Mouse (Mus musculus) hindbrain, embryonic 11.5 days (tissue): ENCODE measurements around the gene Medag. TPM values are rescaled to one million over a fixed set of nuclear protein-coding genes. Genes with fewer than 3 reads are reported as not detected.

Experiments used
- ATAC-seq: fragments of 200-750 bp; cut with Nextera tagmentation; 2 replicates; pipeline ENCODE4 v1.8.0; 2017; ENCODE audit warnings: mild to moderate bottlenecking, moderate TSS enrichment, moderate library complexity; ENCODE audit not compliant: low FRiP score
- DNase-seq: peaks from one replicate; pipeline ENCODE4 v3.0.0-alpha.2; 2015; ENCODE audit warnings: low spot score
- H3K27ac ChIP-seq: fragments of 300-500 bp; sonication (generic); 2 replicates; pipeline ENCODE4 v1.5.1; 2014; ENCODE audit warnings: mild to moderate bottlenecking, low read depth, low read length
- H3K27me3 ChIP-seq: fragments of 300-500 bp; sonication (generic); 2 replicates; pipeline ENCODE4 v1.6.1; 2014; ENCODE audit warnings: mild to moderate bottlenecking, low read length, moderate library complexity, mixed read lengths; ENCODE audit not compliant: control insufficient read depth, insufficient read depth
- H3K36me3 ChIP-seq: fragments of 300-500 bp; sonication (generic); 2 replicates; pipeline ENCODE4 v1.6.1; 2014; ENCODE audit warnings: mild to moderate bottlenecking, low read length, moderate library complexity, mixed read lengths; ENCODE audit not compliant: control insufficient read depth, insufficient read depth
- H3K4me1 ChIP-seq: fragments of 300-500 bp; sonication (generic); replicated peaks from 2 replicates; pipeline ENCODE4 v1.6.1; 2014; ENCODE audit warnings: low read length, mixed read lengths; ENCODE audit not compliant: control insufficient read depth, insufficient read depth
- H3K4me2 ChIP-seq: fragments of 300-500 bp; sonication (generic); replicated peaks from 2 replicates; pipeline ENCODE4 v1.6.1; 2014; ENCODE audit warnings: mild to moderate bottlenecking, low read depth, low read length
- H3K4me3 ChIP-seq: fragments of 300-500 bp; sonication (generic); 2 replicates; pipeline ENCODE4 v1.5.1; 2014; ENCODE audit warnings: low read depth, low read length
- H3K9ac ChIP-seq: fragments of 300-500 bp; sonication (generic); 2 replicates; pipeline ENCODE4 v1.6.1; 2014; ENCODE audit warnings: low read depth, low read length
- H3K9me3 ChIP-seq: fragments of 300-500 bp; sonication (generic); 2 replicates; pipeline ENCODE4 v1.6.1; 2016; ENCODE audit warnings: low read length; ENCODE audit not compliant: control insufficient read depth
- WGBS: fragments of 180-500 bp; shearing (Covaris S2); extraction: QIAGEN DNeasy Blood & Tissue Kit; methylation state at CpG from one replicate; pipeline ENCODE4 v1.1.7; 2014; 5-methylcytosine and 5-hydroxymethylcytosine counted together
- polyA plus RNA-seq: library from polyadenylated mRNA; unstranded; fragments of >200 nt; fragmentation: Nextera tagmentation; extraction: Ambion mirVana; gene quantifications from 2 replicates; pipeline ENCODE4 v1.2.1, GENCODE M21; 2014

Medag gene
- polyA plus RNA-seq, 1 experiment from 2014 or later: 0.25 TPM

- ATAC-seq (peak; percentile 17), DNase-seq (no peak)
- peaks cover 7% of the 10 kb centered on the region for H3K4me1 ChIP-seq
- H3K27me3 ChIP-seq: no peaks in the 10 kb centered on the region
- WGBS: 73% methylated on average over 8 of the region's 8 CpGs
- H3K4me3 ChIP-seq: no peak overlapping the region
- no peaks in the 10 kb centered on the region for H3K36me3 ChIP-seq
- H3K9me3 ChIP-seq: no peaks in the 10 kb centered on the region
- H3K9ac ChIP-seq: peak overlapping the region; percentile 24; the same call in 1 of the 2 replicates
- H3K27ac ChIP-seq: peak overlapping the region; percentile 85
- no peak overlapping the region for H3K4me2 ChIP-seq
Observed at GRCm38 (mm10) chr5:149379861-149380260, 31.7 kb upstream of the Medag start.

- H3K4me2 ChIP-seq: no peak overlapping the region
- 15% methylated on average over 8 of the region's 8 CpGs for WGBS
Observed at GRCm38 (mm10) chr5:149380388-149380916, 31.1 kb upstream of the Medag start.

DNA sequence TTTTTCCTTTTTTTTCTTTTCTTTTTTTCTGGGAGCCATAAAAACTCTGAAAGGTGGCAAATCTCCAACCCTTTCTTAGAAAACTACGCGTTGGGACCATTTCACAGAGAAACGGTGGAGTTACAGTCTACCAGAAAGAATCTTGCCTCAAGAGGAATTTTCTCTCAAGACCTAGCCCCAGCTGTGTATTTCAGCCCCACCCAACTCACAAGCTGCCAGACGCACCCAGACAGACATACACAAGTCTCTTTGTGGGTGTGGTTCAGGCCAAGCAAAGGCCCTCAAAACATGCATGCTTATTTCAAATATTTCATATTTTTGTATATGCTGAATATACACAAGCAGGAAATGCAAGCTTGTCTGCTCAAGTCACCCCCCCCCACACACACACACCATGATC, 29.6 kb upstream of the Medag start:
- no peak overlapping the region for H3K9ac ChIP-seq
- peaks cover 6% of the 10 kb centered on the region for H3K4me1 ChIP-seq

More at GRCm38 (mm10) chr5:149380388-149380916, 31.1 kb upstream of the Medag start:
- DNase-seq: peak; percentile 78
- no peaks in the 10 kb centered on the region for H3K36me3 ChIP-seq
- no peak overlapping the region for H3K4me3 ChIP-seq
- peak; percentile 81 for ATAC-seq
- H3K27me3 ChIP-seq: no peaks in the 10 kb centered on the region
- H3K9me3 ChIP-seq: no peaks in the 10 kb centered on the region
- peak overlapping the region; percentile 85 for H3K27ac ChIP-seq
- H3K9ac ChIP-seq: no peak overlapping the region
- H3K4me1 ChIP-seq: peaks cover 7% of the 10 kb centered on the region

DNA sequence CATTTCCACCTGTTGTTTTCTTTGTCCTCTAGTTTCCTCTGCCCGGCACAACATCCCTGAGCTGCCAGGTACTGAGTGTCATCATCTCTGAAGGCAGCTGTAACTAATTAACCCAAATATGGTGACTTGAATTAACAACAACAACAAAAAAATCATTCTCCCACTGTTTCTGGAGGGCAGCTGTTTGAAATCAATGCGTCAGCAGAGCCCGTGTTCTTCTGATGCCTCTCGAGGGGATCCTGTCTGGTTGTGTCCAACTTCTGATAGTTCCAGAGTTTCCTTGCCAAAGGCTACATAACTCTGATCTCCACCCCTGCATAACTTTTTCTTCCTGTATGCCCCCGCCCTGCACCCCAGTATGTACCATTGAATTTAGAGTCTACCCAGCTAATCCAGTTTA, 28.9 kb upstream of the Medag start:
- Histone ChIP-seq H3K9ac (no peak overlapping the region), H3K27me3 (no peaks in the 10 kb centered on the region), H3K4me3 (no peak overlapping the region), H3K9me3 (no peaks in the 10 kb centered on the region), H3K4me2 (no peak overlapping the region), H3K27ac (no peak overlapping the region), H3K4me1 (peaks cover 6% of the 10 kb centered on the region), H3K36me3 (no peaks in the 10 kb centered on the region)
- ATAC-seq (no peak), DNase-seq (no peak)
- WGBS: 72% methylated on average over 5 of the region's 5 CpGs

More for the DNA sequence above, 29.6 kb upstream of the Medag start:
- ATAC-seq (no peak), DNase-seq (no peak)
- Histone ChIP-seq H3K9me3 (no peaks in the 10 kb centered on the region), H3K4me3 (no peak overlapping the region), H3K27ac (no peak overlapping the region), H3K4me2 (no peak overlapping the region), H3K36me3 (no peaks in the 10 kb centered on the region), H3K27me3 (no peaks in the 10 kb centered on the region)
- WGBS: 87% methylated on average over 4 of the region's 4 CpGs

GRCm38 (mm10) chr5:149385228-149385961, 26.2 kb upstream of the Medag start:
- ATAC-seq: no peak
- 91% methylated on average over 7 of the region's 7 CpGs for WGBS
- no peak for DNase-seq
- H3K4me2 ChIP-seq: no peak overlapping the region
- H3K36me3 ChIP-seq: no peaks in the 10 kb centered on the region
- H3K9me3 ChIP-seq: no peaks in the 10 kb centered on the region
- no peak overlapping the region for H3K4me3 ChIP-seq
- H3K27ac ChIP-seq: no peak overlapping the region
- no peak overlapping the region for H3K9ac ChIP-seq
- H3K27me3 ChIP-seq: no peaks in the 10 kb centered on the region
- H3K4me1 ChIP-seq: no peaks in the 10 kb centered on the region; the same call in none of the 2 replicates

GRCm38 (mm10) chr5:149386294-149386850, 25.2 kb upstream of the Medag start:
- Histone ChIP-seq H3K27me3 (no peaks in the 10 kb centered on the region), H3K4me3 (no peak overlapping the region), H3K4me1 (no peaks in the 10 kb centered on the region), H3K4me2 (no peak overlapping the region), H3K27ac (no peak overlapping the region), H3K36me3 (no peaks in the 10 kb centered on the region), H3K9ac (no peak overlapping the region), H3K9me3 (no peaks in the 10 kb centered on the region)
- DNase-seq (no peak), ATAC-seq (no peak)
- 69% methylated on average over 5 of the region's 5 CpGs for WGBS

DNA sequence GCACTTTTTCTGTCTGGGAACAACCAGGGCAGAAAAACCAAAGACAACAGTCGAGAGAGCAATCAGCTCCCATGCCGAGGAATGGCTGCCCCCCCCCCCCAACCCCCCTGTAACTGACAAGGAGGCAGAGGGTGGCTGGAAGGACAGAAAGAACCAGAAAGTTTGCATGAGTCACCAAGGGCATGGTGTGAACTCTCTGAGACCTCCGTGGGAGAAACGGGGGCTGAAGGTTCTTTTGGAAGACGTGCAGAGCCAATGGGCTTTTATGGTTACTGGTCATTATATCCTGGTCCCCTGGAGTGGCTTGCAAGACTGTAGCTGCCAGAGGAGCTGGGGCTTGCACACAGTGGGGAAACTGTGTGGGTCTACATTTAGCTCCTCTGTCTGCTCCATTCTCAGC, 22.6 kb upstream of the Medag start:
- Histone ChIP-seq H3K9ac (no peak overlapping the region), H3K27me3 (no peaks in the 10 kb centered on the region), H3K4me2 (no peak overlapping the region), H3K4me3 (no peak overlapping the region), H3K4me1 (no peaks in the 10 kb centered on the region), H3K9me3 (0 out of 2 replicates have a peak, but pooled peaks cover 2% of the 10 kb centered on the region), H3K36me3 (no peaks in the 10 kb centered on the region), H3K27ac (no peak overlapping the region)
- no peak for DNase-seq
- WGBS: 86% methylated on average over 5 of the region's 5 CpGs
- no peak for ATAC-seq

DNA sequence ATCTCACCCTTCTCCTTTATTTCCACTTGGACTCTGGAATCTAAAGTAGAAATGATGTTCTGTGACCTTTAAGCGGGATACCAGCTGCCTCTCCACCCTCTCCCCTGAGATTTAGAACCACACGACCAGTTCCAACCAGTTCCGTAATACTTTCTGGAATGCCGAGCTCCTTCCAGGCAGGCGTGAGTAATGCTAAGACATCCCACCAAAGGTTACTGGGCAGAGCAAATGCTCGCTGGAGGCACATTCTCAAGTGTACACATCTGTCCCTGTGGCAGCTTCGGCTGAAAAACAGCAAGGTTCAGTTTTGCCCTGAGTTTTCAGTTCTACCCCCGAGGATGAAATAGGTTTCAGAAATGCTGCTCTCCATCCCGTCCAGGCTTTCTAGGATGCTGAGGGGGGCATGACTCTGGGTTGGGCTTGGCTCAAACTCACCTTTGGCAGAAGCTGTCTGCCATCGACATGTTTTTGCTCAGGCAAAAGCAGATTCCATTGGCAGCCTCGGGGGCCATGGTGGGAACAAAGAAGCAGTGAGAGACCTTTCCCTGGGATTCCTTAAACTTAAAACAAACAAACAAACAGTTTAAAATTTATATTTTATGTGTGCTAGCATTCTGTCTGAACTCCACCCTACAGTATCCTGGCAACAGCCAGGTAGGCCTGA, 21.9 kb upstream of the Medag start:
- 70% methylated on average over 11 of the region's 11 CpGs for WGBS
- no peak for ATAC-seq
- Histone ChIP-seq H3K4me3 (no peak overlapping the region), H3K4me1 (no peaks in the 10 kb centered on the region), H3K9me3 (0 out of 2 replicates have a peak, but pooled peaks cover 2% of the 10 kb centered on the region), H3K4me2 (no peak overlapping the region), H3K27ac (no peak overlapping the region), H3K27me3 (no peaks in the 10 kb centered on the region), H3K9ac (no peak overlapping the region), H3K36me3 (no peaks in the 10 kb centered on the region)
- no peak for DNase-seq
